Mouse (Mus musculus) stomach, embryonic 16.5 days (tissue): Measurements from ENCODE around the gene Arhgap9. TPM values are rescaled to one million over a fixed set of nuclear protein-coding genes. Genes with fewer than 3 reads are reported as not detected.

Experiments
- ATAC-seq: fragments of 200-750 bp; cut with Nextera tagmentation; 2 replicates; pipeline ENCODE4 v1.8.0; 2017; ENCODE audit warnings: moderate number of reproducible peaks, moderate TSS enrichment; ENCODE audit not compliant: insufficient read depth, low FRiP score
- H3K27ac ChIP-seq: fragments of 300-500 bp; sonication (generic); 2 replicates; pipeline ENCODE4 v1.5.1; 2014; ENCODE audit warnings: low read length
- H3K27me3 ChIP-seq: fragments of 300-500 bp; sonication (generic); 2 replicates; pipeline ENCODE4 v1.6.1; 2014; ENCODE audit warnings: low read length, control low read depth, mixed read lengths; ENCODE audit not compliant: control insufficient read depth, insufficient read depth
- H3K36me3 ChIP-seq: fragments of 300-500 bp; sonication (generic); 2 replicates; pipeline ENCODE4 v1.6.1; 2014; ENCODE audit warnings: low read length; ENCODE audit not compliant: control insufficient read depth, insufficient read depth
- H3K4me1 ChIP-seq: fragments of 300-500 bp; sonication (generic); 2 replicates; pipeline ENCODE4 v1.6.1; 2014; ENCODE audit warnings: low read length, control low read depth, mixed read lengths; ENCODE audit not compliant: control insufficient read depth, insufficient read depth
- H3K4me2 ChIP-seq: fragments of 300-500 bp; sonication (generic); 2 replicates; pipeline ENCODE4 v1.6.1; 2014; ENCODE audit warnings: low read depth, low read length, mixed read lengths
- H3K4me3 ChIP-seq: fragments of 300-500 bp; sonication (generic); replicated peaks from 2 replicates; pipeline ENCODE4 v1.5.1; 2014; ENCODE audit warnings: mild to moderate bottlenecking, low read length
- H3K9ac ChIP-seq: fragments of 300-500 bp; sonication (generic); 2 replicates; pipeline ENCODE4 v1.6.1; 2014; ENCODE audit warnings: low read length
- H3K9me3 ChIP-seq: fragments of 300-500 bp; sonication (generic); replicated peaks from 2 replicates; pipeline ENCODE4 v1.6.1; 2016; ENCODE audit warnings: low read length, control low read depth; ENCODE audit not compliant: control insufficient read depth
- WGBS: fragments of 180-500 bp; shearing (Covaris S2); extraction: QIAGEN DNeasy Blood & Tissue Kit; methylation state at CpG from one replicate; pipeline ENCODE4 v1.1.7; 2014; 5-methylcytosine and 5-hydroxymethylcytosine counted together
- polyA plus RNA-seq: library from polyadenylated mRNA; unstranded; fragments of >200 nt; fragmentation: Nextera tagmentation; extraction: Ambion mirVana; gene quantifications from 2 replicates; pipeline ENCODE4 v1.2.1, GENCODE M21; 2015

The Arhgap9 gene
- polyA plus RNA-seq, 1 experiment from 2014 or later = 6.6 TPM

- no peak overlapping the region for H3K4me2 ChIP-seq
- H3K9ac ChIP-seq = no peak overlapping the region
- H3K27ac ChIP-seq = no peak overlapping the region
- no peak overlapping the region for H3K4me3 ChIP-seq
- no peaks in the 10 kb centered on the region for H3K27me3 ChIP-seq
- H3K4me1 ChIP-seq = peaks cover 7% of the 10 kb centered on the region
- 61% methylated on average over 5 of the region's 5 CpGs for WGBS
- H3K36me3 ChIP-seq = 0 out of 2 replicates have a peak, but pooled peaks cover 3% of the 10 kb centered on the region
- no peaks in the 10 kb centered on the region for H3K9me3 ChIP-seq
- no peak for ATAC-seq
Observed at GRCm38 (mm10) chr10:127336952-127337351, 15.2 kb downstream of the Arhgap9 start.

GRCm38 (mm10) chr10:127337536-127338099 lies 15.9 kb downstream of the Arhgap9 start:
- H3K27me3 ChIP-seq = no peaks in the 10 kb centered on the region
- H3K4me2 ChIP-seq = no peak overlapping the region
- 0 out of 2 replicates have a peak, but pooled peaks cover 3% of the 10 kb centered on the region for H3K36me3 ChIP-seq
- 79% methylated on average over 6 of the region's 6 CpGs for WGBS
- no peak for ATAC-seq
- H3K9ac ChIP-seq = no peak overlapping the region; the same call in 1 of the 2 replicates
- H3K9me3 ChIP-seq = no peaks in the 10 kb centered on the region
- no peak overlapping the region for H3K27ac ChIP-seq
- no peak overlapping the region for H3K4me3 ChIP-seq
- peaks cover 7% of the 10 kb centered on the region for H3K4me1 ChIP-seq

- H3K4me1 ChIP-seq = peaks cover 7% of the 10 kb centered on the region
- under 1% methylated on average over 30 of the region's 31 CpGs for WGBS
- peak; percentile 73 for ATAC-seq
Observed at GRCm38 (mm10) chr10:127338930-127339682, 17.3 kb downstream of the Arhgap9 start.

GRCm38 (mm10) chr10:127339683-127340576 lies 18.2 kb downstream of the Arhgap9 start:
- Histone ChIP-seq H3K4me2 (peak overlapping the region; percentile 73), H3K9me3 (no peaks in the 10 kb centered on the region), H3K27ac (peak overlapping the region; percentile 89), H3K4me1 (peaks cover 7% of the 10 kb centered on the region), H3K36me3 (no peaks in the 10 kb centered on the region), H3K9ac (peak overlapping the region; percentile 66), H3K4me3 (peak overlapping the region; percentile 57), H3K27me3 (no peaks in the 10 kb centered on the region)
- ATAC-seq = peak; percentile 64
- WGBS = under 1% methylated on average over 41 of the region's 42 CpGs

More at GRCm38 (mm10) chr10:127338930-127339682, 17.3 kb downstream of the Arhgap9 start:
- Histone ChIP-seq H3K4me3 (peak overlapping the region; percentile 57), H3K27me3 (no peaks in the 10 kb centered on the region), H3K4me2 (peak overlapping the region; percentile 73), H3K36me3 (no peaks in the 10 kb centered on the region), H3K9ac (peak overlapping the region; percentile 66), H3K9me3 (no peaks in the 10 kb centered on the region), H3K27ac (peak overlapping the region; percentile 89)

GRCm38 (mm10) chr10:127340577-127341359 lies 19.0 kb downstream of the Arhgap9 start:
- H3K27me3 ChIP-seq = no peaks in the 10 kb centered on the region
- ATAC-seq = no peak
- no peaks in the 10 kb centered on the region for H3K36me3 ChIP-seq
- no peaks in the 10 kb centered on the region for H3K9me3 ChIP-seq
- peak overlapping the region; percentile 57 for H3K4me3 ChIP-seq
- peaks cover 7% of the 10 kb centered on the region for H3K4me1 ChIP-seq
- H3K9ac ChIP-seq = peak overlapping the region; percentile 66
- H3K4me2 ChIP-seq = peak overlapping the region; percentile 73
- H3K27ac ChIP-seq = peak overlapping the region; percentile 89
- 1% methylated on average over 27 of the region's 27 CpGs for WGBS

GRCm38 (mm10) chr10:127341360-127341690 lies 19.6 kb downstream of the Arhgap9 start:
- H3K36me3 ChIP-seq = no peaks in the 10 kb centered on the region
- peaks cover 7% of the 10 kb centered on the region for H3K4me1 ChIP-seq
- no peaks in the 10 kb centered on the region for H3K9me3 ChIP-seq
- ATAC-seq = no peak
- H3K27ac ChIP-seq = peak overlapping the region; percentile 89
- 0% methylated on average over 9 of the region's 11 CpGs for WGBS
- H3K4me2 ChIP-seq = peak overlapping the region; percentile 73
- no peaks in the 10 kb centered on the region for H3K27me3 ChIP-seq
- H3K4me3 ChIP-seq = peak overlapping the region; percentile 57
- peak overlapping the region; percentile 66 for H3K9ac ChIP-seq

- no peaks in the 10 kb centered on the region for H3K9me3 ChIP-seq
- peak within 1 kb of the TSS; percentile 73 for H3K4me2 ChIP-seq
- peak within 1 kb of the TSS; percentile 89 for H3K27ac ChIP-seq
- peak; percentile 37 for ATAC-seq
- H3K36me3 ChIP-seq = no peaks in the 10 kb centered on the region
- peaks cover 7% of the 10 kb centered on the region for H3K4me1 ChIP-seq
- peak within 1 kb of the TSS; percentile 66 for H3K9ac ChIP-seq
- H3K27me3 ChIP-seq = no peaks in the 10 kb centered on the region
- H3K4me3 ChIP-seq = peak within 1 kb of the TSS; percentile 57
- under 1% methylated on average over 29 of the region's 29 CpGs for WGBS
Observed at GRCm38 (mm10) chr10:127341891-127342639, 20.3 kb downstream of the Arhgap9 start, which contains the start of gene Gli1. TSS of gene Gli1 (minus strand) at chr10:127341974.

GRCm38 (mm10) chr10:127343029-127343428 lies 21.3 kb downstream of the Arhgap9 start:
- Histone ChIP-seq H3K4me3 (no peak overlapping the region), H3K9me3 (no peaks in the 10 kb centered on the region), H3K9ac (no peak overlapping the region), H3K36me3 (no peaks in the 10 kb centered on the region), H3K27ac (no peak overlapping the region), H3K4me2 (no peak overlapping the region), H3K4me1 (peaks cover 7% of the 10 kb centered on the region), H3K27me3 (no peaks in the 10 kb centered on the region)
- 65% methylated on average over 3 of the region's 3 CpGs for WGBS
- ATAC-seq = no peak
